Comparison of ENCODE assay signal across 17 mouse cellular contexts in the genomic region with DNA sequence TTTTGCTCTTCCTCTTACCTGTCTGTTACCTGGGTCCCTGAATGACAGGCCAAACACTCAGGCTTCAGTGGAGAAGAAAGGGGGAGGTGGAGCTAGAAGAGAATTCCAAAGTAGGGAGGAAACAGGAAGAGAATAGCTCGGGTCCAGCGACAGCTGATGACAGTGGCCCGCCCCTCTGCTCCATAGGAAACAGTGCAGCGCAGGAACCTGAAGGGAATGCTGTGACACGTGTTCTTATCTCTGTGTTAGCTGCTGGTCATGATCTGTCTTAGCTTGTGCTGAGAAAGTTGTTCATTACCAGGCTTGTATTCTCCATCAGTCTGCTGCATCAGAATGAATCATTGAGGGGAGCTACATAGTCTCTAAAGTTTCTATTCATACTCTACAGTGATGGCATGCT.
DNase-seq lines count a peak whose midpoint lies in the region; ATAC-seq and TF ChIP-seq lines count a peak whose summit lies in the region.
"Had no signal": no experiment of that assay in that cellular context is flagged by ENCODE, and none has a peak within 500 bp of the region (broad histone marks: within the 10 kb centered on the region; RNA-seq: fewer than 3 reads in every experiment).

No protein-coding gene starts in this region.

- TF ChIP-seq POLR2A in heart, adult 2 months (IDR thresholded peaks at IDR 0.05; ENCODE audit: insufficient read depth, low read depth, low read length), result no peak

- intact Hi-C loops in heart, adult 2 months (cut with DNase I), result no loop called here
- intact Hi-C loops in left cerebral cortex, postnatal 10 days (cut with DNase I), result no loop called here

- H3K36me3 ChIP-seq in heart, adult 2 months (ENCODE audit: control insufficient read depth, insufficient read depth, low read length), result peaks cover 3% of the 10 kb centered on the region
- H3K36me3 ChIP-seq in intestine, embryonic 16.5 days (ENCODE audit: control insufficient read depth, insufficient read depth, low read length), result no peaks in the 10 kb centered on the region
- H3K36me3 ChIP-seq: stomach, embryonic 15.5 days had no signal

- peaks cover 5% of the 10 kb centered on the region for H3K4me1 ChIP-seq in heart, adult 2 months (ENCODE audit: control insufficient read depth, insufficient read depth, low read length)
- H3K4me1 ChIP-seq in intestine, embryonic 16.5 days (ENCODE audit: control insufficient read depth, insufficient read depth, low read length), result no peaks in the 10 kb centered on the region
- H3K4me1 ChIP-seq: forebrain, embryonic 13.5 days had no signal

- H3K4me2 ChIP-seq in intestine, embryonic 16.5 days (ENCODE audit: low read depth, low read length), result no peak overlapping the region
- H3K4me2 ChIP-seq: forebrain, embryonic 13.5 days; stomach, embryonic 15.5 days had no signal

- no peaks in the 10 kb centered on the region for H3K9me3 ChIP-seq in intestine, embryonic 16.5 days (ENCODE audit: control insufficient read depth, low read length)
- H3K9me3 ChIP-seq: forebrain, embryonic 13.5 days; stomach, embryonic 15.5 days had no signal

- H3K27me3 ChIP-seq in heart, adult 2 months (ENCODE audit: control insufficient read depth, insufficient read depth, low read length), result no peaks in the 10 kb centered on the region
- no peaks in the 10 kb centered on the region for H3K27me3 ChIP-seq in intestine, embryonic 16.5 days (replicated peaks; ENCODE audit: control insufficient read depth, insufficient read depth, low read length)
- H3K27me3 ChIP-seq: CH12.LX; forebrain, embryonic 13.5 days; Patski; stomach, embryonic 15.5 days had no signal

- no peak for TF ChIP-seq EP300 in heart, adult 2 months (IDR thresholded peaks at IDR 0.05; ENCODE audit: insufficient read depth, low read depth, low read length)

- peak; percentile 87 for DNase-seq in heart, adult 11 months
- DNase-seq in heart, adult 2 months, result no peak
- peak; percentile 10 to 20 for DNase-seq in kidney, postnatal 36 days
- DNase-seq in kidney, adult 9 months, result no peak
- DNase-seq in ZHBTc4 (ENCODE audit: low read depth, low spot score), result peak; percentile 61
- no peak for DNase-seq in left cerebral cortex, postnatal 10 days (ENCODE audit: extremely low spot score in 1 of 2, low spot score in 2 of 2)
- DNase-seq in cerebellum, postnatal 10 days, result no peak
- DNase-seq: cerebellum, adult 18-20 months; kidney, adult 8-10 months; midbrain, embryonic 14.5 days; spleen, adult 18-20 months; thymus, postnatal 25 days had no signal

- peak; percentile 85 for ATAC-seq in intestine, embryonic 16.5 days
- ATAC-seq: forebrain, embryonic 13.5 days; Patski had no signal

- H3K9ac ChIP-seq in heart, adult 2 months (ENCODE audit: low read depth, low read length), result no peak overlapping the region
- no peak overlapping the region for H3K9ac ChIP-seq in intestine, embryonic 16.5 days (ENCODE audit: low read depth, low read length)
- H3K9ac ChIP-seq: forebrain, embryonic 13.5 days; stomach, embryonic 15.5 days had no signal

- TF ChIP-seq CTCF in heart, adult 2 months (IDR thresholded peaks at IDR 0.05), result no peak

- no peak overlapping the region for H3K27ac ChIP-seq in heart, adult 2 months
- H3K27ac ChIP-seq in intestine, embryonic 16.5 days (ENCODE audit: low read length), result no peak overlapping the region
- H3K27ac ChIP-seq: forebrain, embryonic 13.5 days; stomach, embryonic 15.5 days had no signal

- H3K4me3 ChIP-seq in heart, adult 2 months, result no peak overlapping the region
- H3K4me3 ChIP-seq in intestine, embryonic 16.5 days (ENCODE audit: low read length), result no peak overlapping the region
- H3K4me3 ChIP-seq: forebrain, embryonic 13.5 days; stomach, embryonic 15.5 days had no signal

- WGBS in heart, adult 2 months, result 21% methylated on average over 5 of the region's 5 CpGs
- WGBS in intestine, embryonic 16.5 days, result 25% methylated on average over 5 of the region's 5 CpGs

- peaks cover 1% of the 10 kb centered on the region; the same call in 1 of the 2 replicates for H3K79me2 ChIP-seq in heart, adult 2 months (replicated peaks; ENCODE audit: control insufficient read depth, insufficient read depth, low read length)

Comparison
In these comparisons a context has a peak if more than half of its experiments do, and no peak if none do; other contexts are left out.
1. DNase-seq: peak in heart, adult 11 months (single experiment), kidney, postnatal 36 days (2 of 2) and ZHBTc4 (single experiment); none in heart, adult 2 months (0 of 2), kidney, adult 9 months (single experiment), left cerebral cortex, postnatal 10 days (0 of 2) and cerebellum, postnatal 10 days (0 of 2).